Mouse (Mus musculus): Measurements from ENCODE around the gene Elovl1. TPM values are rescaled to one million over a fixed set of nuclear protein-coding genes. Genes with fewer than 3 reads are reported as not detected.

The Elovl1 gene
- polyA plus RNA-seq (2016; fragmentation: Nextera tagmentation; extraction: Ambion mirVana): 42.8 and 45.5 TPM in 2 replicates

DNA sequence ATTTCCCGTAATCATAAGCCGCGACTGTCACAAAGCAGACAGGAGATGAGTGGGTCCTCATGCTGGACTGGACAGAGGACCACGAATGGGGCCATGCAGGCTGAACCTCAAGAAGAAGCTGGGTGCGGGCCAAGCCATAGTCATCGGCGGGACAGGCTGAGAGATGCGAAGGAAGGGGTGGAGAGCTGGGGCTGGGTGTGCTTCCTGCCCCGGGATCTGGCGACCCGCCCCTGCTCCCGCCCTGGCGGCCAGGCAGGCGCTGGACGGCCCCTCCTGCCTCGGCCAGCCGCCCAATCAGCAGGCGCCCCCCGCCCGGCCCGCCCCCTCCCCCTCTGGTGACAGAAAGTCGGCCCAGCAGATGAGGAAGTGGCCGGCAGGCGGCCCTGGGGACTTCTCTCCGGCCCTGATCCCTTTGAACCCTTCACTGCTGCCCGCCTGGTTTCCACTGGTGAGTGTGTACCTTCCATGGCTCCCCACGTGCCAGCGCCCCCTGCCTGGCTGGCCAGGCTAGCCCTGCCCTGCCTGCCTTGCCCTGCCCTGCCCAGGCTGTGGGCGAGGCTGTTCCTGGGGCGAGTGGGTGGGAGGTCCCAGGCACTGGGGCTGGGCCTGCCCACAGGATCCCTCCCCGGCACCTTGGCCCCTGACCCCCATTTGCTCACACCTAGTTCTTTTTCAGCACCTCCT lies at the start of gene Elovl1:
TSS of gene Elovl1 (plus strand) at position 326 of the 684 bp plus-strand sequence.
- no peaks in the 10 kb centered on the region for H3K9me3 ChIP-seq
- H3K27ac ChIP-seq: peak within 1 kb of the TSS; percentile 92
- peaks cover 35% of the 10 kb centered on the region for H3K4me1 ChIP-seq
- H3K4me3 ChIP-seq: peak within 1 kb of the TSS; percentile 79
- under 1% methylated on average over 31 of the region's 31 CpGs for WGBS
- peaks cover 46% of the 10 kb centered on the region for H3K36me3 ChIP-seq (replicated peaks)
- peak; percentile 89 for DNase-seq (ENCODE audit: extremely low spot score, low spot score)
- no peaks in the 10 kb centered on the region for H3K27me3 ChIP-seq (ENCODE audit: poor library complexity, severe bottlenecking)

GRCm38 (mm10) chr4:118383271-118383670 lies 44.6 kb upstream of the Elovl1 start:
- no peaks in the 10 kb centered on the region for H3K27me3 ChIP-seq (ENCODE audit: poor library complexity, severe bottlenecking)
- H3K36me3 ChIP-seq (replicated peaks): peaks cover 99% of the 10 kb centered on the region
- no peak overlapping the region for H3K4me3 ChIP-seq
- no peaks in the 10 kb centered on the region for H3K4me1 ChIP-seq
- DNase-seq (ENCODE audit: extremely low spot score, low spot score): no peak
- no peak overlapping the region for H3K27ac ChIP-seq
- WGBS: 95% methylated on average over 7 of the region's 7 CpGs
- H3K9me3 ChIP-seq: no peaks in the 10 kb centered on the region

DNA sequence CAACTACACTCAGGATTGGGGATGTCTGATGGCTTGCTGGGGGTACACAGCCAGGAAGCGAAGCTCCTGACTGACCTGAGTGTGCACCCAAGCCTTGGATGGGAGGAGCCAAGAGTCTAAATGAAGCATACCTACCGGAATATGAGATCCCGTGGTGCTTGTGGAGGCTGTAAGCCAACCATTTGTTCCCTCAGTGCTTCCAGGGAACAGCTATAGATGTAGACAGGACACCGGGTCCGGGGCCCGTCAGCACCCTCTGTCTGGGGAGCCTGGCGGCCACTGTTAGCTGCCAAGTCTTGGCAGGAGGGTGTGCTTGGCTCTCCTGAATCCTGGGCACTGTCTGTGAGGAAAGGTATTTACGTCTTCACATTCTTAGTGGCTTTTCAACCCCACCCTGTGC lies 40.6 kb upstream of the Elovl1 start:
- H3K27ac ChIP-seq: no peak overlapping the region
- no peak for DNase-seq (ENCODE audit: extremely low spot score, low spot score)
- no peaks in the 10 kb centered on the region for H3K9me3 ChIP-seq
- WGBS: 94% methylated on average over 8 of the region's 8 CpGs
- H3K27me3 ChIP-seq (ENCODE audit: poor library complexity, severe bottlenecking): no peaks in the 10 kb centered on the region
- H3K4me3 ChIP-seq: no peak overlapping the region
- H3K4me1 ChIP-seq: no peaks in the 10 kb centered on the region
- H3K36me3 ChIP-seq (replicated peaks): peaks cover 100% of the 10 kb centered on the region

- no peak overlapping the region for H3K27ac ChIP-seq
- WGBS: 95% methylated on average over 11 of the region's 11 CpGs
- DNase-seq (ENCODE audit: extremely low spot score, low spot score): no peak
- peaks cover 100% of the 10 kb centered on the region for H3K36me3 ChIP-seq (replicated peaks)
- no peaks in the 10 kb centered on the region for H3K4me1 ChIP-seq
- no peaks in the 10 kb centered on the region for H3K9me3 ChIP-seq
- no peaks in the 10 kb centered on the region for H3K27me3 ChIP-seq (ENCODE audit: poor library complexity, severe bottlenecking)
- no peak overlapping the region for H3K4me3 ChIP-seq
Measured at GRCm38 (mm10) chr4:118390146-118390545, 37.7 kb upstream of the Elovl1 start.

GRCm38 (mm10) chr4:118394505-118394904 lies 33.4 kb upstream of the Elovl1 start:
- Histone ChIP-seq H3K27me3 (ENCODE audit: poor library complexity, severe bottlenecking) (no peaks in the 10 kb centered on the region), H3K27ac (no peak overlapping the region), H3K36me3 (replicated peaks) (peaks cover 100% of the 10 kb centered on the region), H3K4me1 (no peaks in the 10 kb centered on the region), H3K9me3 (no peaks in the 10 kb centered on the region), H3K4me3 (no peak overlapping the region)
- no peak for DNase-seq (ENCODE audit: extremely low spot score, low spot score)
- whole genome bisulfite sequencing: 94% methylated on average over 6 of the region's 6 CpGs

DNA sequence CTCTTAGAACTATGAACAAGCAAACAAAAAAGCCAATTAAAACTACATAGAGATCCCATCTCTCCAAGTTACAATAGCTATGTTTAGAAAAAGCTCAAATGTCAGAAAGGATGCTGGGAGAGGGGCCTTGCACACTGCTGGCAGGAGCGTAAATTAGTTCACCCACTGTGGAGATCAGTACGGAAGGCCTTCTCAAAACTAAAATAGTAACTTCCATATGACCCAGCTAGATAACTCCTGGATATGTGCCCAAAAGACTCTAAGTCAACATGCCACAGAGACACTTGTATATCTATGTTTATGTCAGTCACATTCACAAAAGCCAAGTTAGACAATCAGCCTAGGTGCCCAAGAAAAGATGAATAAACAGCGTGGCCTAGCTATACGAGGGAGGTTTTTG lies 32.6 kb upstream of the Elovl1 start:
- WGBS: 97% methylated on average over 4 of the region's 4 CpGs
- H3K36me3 ChIP-seq (replicated peaks): peaks cover 100% of the 10 kb centered on the region

GRCm38 (mm10) chr4:118396433-118396832 lies 31.5 kb upstream of the Elovl1 start:
- Histone ChIP-seq H3K4me1 (no peaks in the 10 kb centered on the region), H3K36me3 (replicated peaks) (peaks cover 99% of the 10 kb centered on the region), H3K27me3 (ENCODE audit: poor library complexity, severe bottlenecking) (no peaks in the 10 kb centered on the region), H3K4me3 (no peak overlapping the region), H3K27ac (no peak overlapping the region), H3K9me3 (no peaks in the 10 kb centered on the region)
- WGBS: 82% methylated on average over 3 of the region's 3 CpGs
- DNase-seq (ENCODE audit: extremely low spot score, low spot score): no peak

More for the DNA sequence above, 32.6 kb upstream of the Elovl1 start:
- no peak overlapping the region for H3K27ac ChIP-seq
- no peak overlapping the region for H3K4me3 ChIP-seq
- H3K9me3 ChIP-seq: no peaks in the 10 kb centered on the region
- DNase-seq (ENCODE audit: extremely low spot score, low spot score): no peak
- no peaks in the 10 kb centered on the region for H3K4me1 ChIP-seq
- no peaks in the 10 kb centered on the region for H3K27me3 ChIP-seq (ENCODE audit: poor library complexity, severe bottlenecking)

DNA sequence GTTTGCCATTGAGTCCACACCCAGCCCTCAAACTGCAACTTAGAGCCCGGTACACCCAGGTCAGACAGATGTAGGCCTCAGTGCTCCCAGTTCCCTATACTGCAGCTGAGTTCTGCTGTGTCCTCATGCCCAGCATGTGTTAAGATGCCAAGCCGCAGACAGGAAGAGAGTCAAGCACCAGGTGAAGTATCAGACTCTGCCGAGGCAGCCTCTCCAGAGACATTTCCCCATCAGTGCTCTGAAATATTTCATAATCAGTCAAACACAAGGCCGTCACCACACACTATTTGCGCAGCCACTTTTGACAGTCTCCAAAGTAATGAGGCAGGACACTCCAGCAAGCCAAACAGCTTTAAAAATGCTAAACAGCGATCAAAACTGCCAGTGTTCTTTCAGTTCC lies 29.5 kb upstream of the Elovl1 start:
- no peak overlapping the region for H3K4me3 ChIP-seq
- no peak for DNase-seq (ENCODE audit: extremely low spot score, low spot score)
- H3K9me3 ChIP-seq: no peaks in the 10 kb centered on the region
- 98% methylated on average over 6 of the region's 6 CpGs for WGBS
- H3K27me3 ChIP-seq (ENCODE audit: poor library complexity, severe bottlenecking): no peaks in the 10 kb centered on the region
- H3K4me1 ChIP-seq: no peaks in the 10 kb centered on the region
- no peak overlapping the region for H3K27ac ChIP-seq
- H3K36me3 ChIP-seq (replicated peaks): peaks cover 99% of the 10 kb centered on the region

- no peak for DNase-seq (ENCODE audit: extremely low spot score, low spot score)
- no peak overlapping the region for H3K4me3 ChIP-seq
- no peaks in the 10 kb centered on the region for H3K27me3 ChIP-seq (ENCODE audit: poor library complexity, severe bottlenecking)
- no peaks in the 10 kb centered on the region for H3K9me3 ChIP-seq
- 87% methylated on average over 3 of the region's 3 CpGs for WGBS
- no peak overlapping the region for H3K27ac ChIP-seq
- no peaks in the 10 kb centered on the region for H3K4me1 ChIP-seq
- peaks cover 86% of the 10 kb centered on the region for H3K36me3 ChIP-seq (replicated peaks)
Measured at GRCm38 (mm10) chr4:118401421-118401820, 26.5 kb upstream of the Elovl1 start.

DNA sequence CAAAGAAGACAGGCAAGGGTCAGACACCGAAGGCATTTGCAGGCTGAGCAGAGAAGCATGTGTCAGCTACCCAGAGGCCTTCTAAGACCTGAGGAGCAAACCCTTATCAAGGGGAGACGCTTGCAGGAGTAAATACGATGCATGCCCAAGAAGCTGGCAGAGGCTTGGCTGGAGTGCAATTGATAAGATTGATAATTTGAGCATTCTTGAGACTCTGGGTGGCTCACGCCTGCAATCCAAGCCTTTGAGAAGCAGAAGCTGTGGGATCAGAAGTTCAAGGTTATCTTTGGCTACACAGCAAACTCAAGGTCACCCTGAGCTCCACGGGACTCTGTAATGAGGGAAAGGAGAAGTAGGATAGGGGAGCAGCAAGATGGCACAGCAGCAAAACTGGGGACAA lies 26.0 kb upstream of the Elovl1 start:
- 90% methylated on average over 5 of the region's 5 CpGs for WGBS
- Histone ChIP-seq H3K9me3 (no peaks in the 10 kb centered on the region), H3K4me3 (no peak overlapping the region), H3K36me3 (replicated peaks) (peaks cover 81% of the 10 kb centered on the region), H3K27me3 (ENCODE audit: poor library complexity, severe bottlenecking) (no peaks in the 10 kb centered on the region), H3K4me1 (no peaks in the 10 kb centered on the region), H3K27ac (no peak overlapping the region)
- DNase-seq (ENCODE audit: extremely low spot score, low spot score): no peak

DNA sequence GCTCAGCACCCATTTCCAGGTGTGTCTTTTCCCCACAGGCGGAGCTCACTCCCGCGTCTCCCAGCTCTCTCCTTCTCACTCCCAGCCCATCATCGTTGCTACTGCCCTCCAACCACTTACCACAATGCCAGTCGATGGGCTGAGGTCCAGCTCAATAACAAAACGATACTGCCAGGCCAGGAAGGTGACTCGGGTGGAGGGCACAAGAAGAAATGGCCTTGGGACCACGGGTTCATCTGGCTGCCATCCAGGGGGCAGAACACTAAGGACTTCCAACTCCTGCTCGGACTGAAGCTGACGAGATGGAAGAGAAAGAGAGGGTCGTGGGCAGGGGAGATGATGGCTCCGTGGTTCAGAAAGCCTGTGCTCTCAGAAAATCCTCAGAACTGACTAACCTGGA lies 25.2 kb upstream of the Elovl1 start:
- no peak overlapping the region for H3K4me3 ChIP-seq
- peaks cover 74% of the 10 kb centered on the region for H3K36me3 ChIP-seq (replicated peaks)
- no peaks in the 10 kb centered on the region for H3K27me3 ChIP-seq (ENCODE audit: poor library complexity, severe bottlenecking)
- 0 out of 2 replicates have a peak, but pooled peaks cover 3% of the 10 kb centered on the region for H3K4me1 ChIP-seq
- no peak for DNase-seq (ENCODE audit: extremely low spot score, low spot score)
- H3K27ac ChIP-seq: no peak overlapping the region
- 95% methylated on average over 12 of the region's 12 CpGs for WGBS
- no peaks in the 10 kb centered on the region for H3K9me3 ChIP-seq

- Histone ChIP-seq H3K4me3 (peak within 1 kb of the TSS; percentile 96), H3K27me3 (ENCODE audit: poor library complexity, severe bottlenecking) (no peaks in the 10 kb centered on the region), H3K27ac (peak within 1 kb of the TSS; percentile 92), H3K9me3 (no peaks in the 10 kb centered on the region), H3K36me3 (replicated peaks) (peaks cover 52% of the 10 kb centered on the region), H3K4me1 (peaks cover 25% of the 10 kb centered on the region)
- peak; percentile 95 for DNase-seq (ENCODE audit: extremely low spot score, low spot score)
- whole genome bisulfite sequencing: under 1% methylated on average over 53 of the region's 53 CpGs
Measured at GRCm38 (mm10) chr4:118409142-118409900, 18.6 kb upstream of the Elovl1 start, which contains the start of the genes Szt2 and Med8. Gene Szt2, minus strand, starts transcription at chr4:118409273. Gene Med8, plus strand, starts transcription at chr4:118409337.

GRCm38 (mm10) chr4:118410871-118411270 lies 17.0 kb upstream of the Elovl1 start:
- no peak overlapping the region for H3K4me3 ChIP-seq
- no peaks in the 10 kb centered on the region for H3K27me3 ChIP-seq (ENCODE audit: poor library complexity, severe bottlenecking)
- DNase-seq (ENCODE audit: extremely low spot score, low spot score): no peak
- H3K36me3 ChIP-seq (replicated peaks): peaks cover 55% of the 10 kb centered on the region
- WGBS: 90% methylated on average over 5 of the region's 5 CpGs
- H3K4me1 ChIP-seq: peaks cover 25% of the 10 kb centered on the region
- H3K9me3 ChIP-seq: no peaks in the 10 kb centered on the region
- H3K27ac ChIP-seq: no peak overlapping the region

Data from forebrain, embryonic 10.5 days (tissue).